Mouse (Mus musculus) bone marrow macrophage, adult 2 months (primary cell): Measurements from ENCODE around the gene Mrpl50.

ENCODE experiments used
- CTCF ChIP-seq: IDR thresholded peaks from 2 replicates; pipeline ENCODE4 v1.5.1; 2012; ENCODE audit warnings: low read depth, mild to moderate bottlenecking, low read length, moderate library complexity
- POLR2A ChIP-seq: IDR thresholded peaks from 2 replicates; pipeline ENCODE4 v1.6.1; 2012; ENCODE audit warnings: mild to moderate bottlenecking, low read depth, low read length, borderline replicate concordance

DNA sequence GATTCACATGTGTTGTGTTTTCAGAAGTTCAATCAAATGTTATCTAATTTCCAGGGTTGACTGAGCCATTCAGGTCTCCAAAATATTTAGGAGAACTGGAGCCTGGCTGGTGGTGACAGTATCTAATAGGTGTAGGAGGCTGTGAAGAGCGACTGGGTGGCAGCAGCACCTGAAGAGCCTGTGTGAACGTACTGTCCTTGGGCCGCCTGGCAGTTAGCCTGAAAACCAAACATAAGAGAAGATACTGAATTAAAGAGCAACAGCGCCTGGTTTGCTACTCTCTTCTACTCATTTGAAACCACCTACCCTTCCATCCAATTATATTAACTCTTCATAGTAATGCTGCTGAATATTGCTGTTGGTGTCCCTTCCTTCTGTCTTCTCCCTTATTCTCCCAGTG lies 15.8 kb upstream of the Mrpl50 start:
- TF ChIP-seq CTCF (no peak), POLR2A (no peak)
